Mouse (Mus musculus): Measurements from ENCODE around the gene Rnf214. TPM values are rescaled to one million over a fixed set of nuclear protein-coding genes. Genes with fewer than 3 reads are reported as not detected.

Gene Rnf214
- polyA plus RNA-seq, 1 experiment from 2014 or later: 16.0 TPM

- 87% methylated on average over 16 of the region's 16 CpGs for WGBS (ENCODE audit: insufficient replicate concordance)
- H3K36me3 ChIP-seq (ENCODE audit: control insufficient read depth, insufficient read depth): peaks cover 39% of the 10 kb centered on the region
- H3K9me3 ChIP-seq (replicated peaks; ENCODE audit: control insufficient read depth, low read length): peaks cover 2% of the 10 kb centered on the region; the same call in 1 of the 2 replicates
- no peak overlapping the region for H3K4me2 ChIP-seq (ENCODE audit: low read depth, low read length)
- H3K27me3 ChIP-seq (ENCODE audit: control insufficient read depth, insufficient read depth, low read depth, low read length): no peaks in the 10 kb centered on the region
- no peak for ATAC-seq (ENCODE audit: low read depth)
- peaks cover 33% of the 10 kb centered on the region for H3K4me1 ChIP-seq (ENCODE audit: control insufficient read depth, low read depth, low read length)
- no peak overlapping the region for H3K27ac ChIP-seq (ENCODE audit: low read length)
- no peak overlapping the region for H3K4me3 ChIP-seq (ENCODE audit: low read depth, low read length)
- H3K9ac ChIP-seq (ENCODE audit: low read depth, low read length): no peak overlapping the region
Observed at GRCm38 (mm10) chr9:45946182-45946871, 39.6 kb upstream of the Rnf214 start.

- no peaks in the 10 kb centered on the region for H3K27me3 ChIP-seq (ENCODE audit: control insufficient read depth, insufficient read depth, low read depth, low read length)
- H3K9me3 ChIP-seq (replicated peaks; ENCODE audit: control insufficient read depth, low read length): peaks cover 2% of the 10 kb centered on the region; the same call in 1 of the 2 replicates
- H3K9ac ChIP-seq (ENCODE audit: low read depth, low read length): no peak overlapping the region
- no peak overlapping the region for H3K4me3 ChIP-seq (ENCODE audit: low read depth, low read length)
- H3K4me2 ChIP-seq (ENCODE audit: low read depth, low read length): no peak overlapping the region
- H3K4me1 ChIP-seq (ENCODE audit: control insufficient read depth, low read depth, low read length): peaks cover 34% of the 10 kb centered on the region
- H3K27ac ChIP-seq (ENCODE audit: low read length): no peak overlapping the region
- 87% methylated on average over 13 of the region's 13 CpGs for WGBS (ENCODE audit: insufficient replicate concordance)
- peaks cover 35% of the 10 kb centered on the region for H3K36me3 ChIP-seq (ENCODE audit: control insufficient read depth, insufficient read depth)
- no peak for ATAC-seq (ENCODE audit: low read depth)
Observed at GRCm38 (mm10) chr9:45945721-45946120, 39.0 kb upstream of the Rnf214 start.

- Histone ChIP-seq H3K9me3 (replicated peaks; ENCODE audit: control insufficient read depth, low read length) (peaks cover 2% of the 10 kb centered on the region; the same call in 1 of the 2 replicates), H3K9ac (ENCODE audit: low read depth, low read length) (no peak overlapping the region), H3K27me3 (ENCODE audit: control insufficient read depth, insufficient read depth, low read depth, low read length) (no peaks in the 10 kb centered on the region), H3K36me3 (ENCODE audit: control insufficient read depth, insufficient read depth) (peaks cover 31% of the 10 kb centered on the region), H3K4me1 (ENCODE audit: control insufficient read depth, low read depth, low read length) (peaks cover 34% of the 10 kb centered on the region), H3K4me3 (ENCODE audit: low read depth, low read length) (no peak overlapping the region), H3K4me2 (ENCODE audit: low read depth, low read length) (no peak overlapping the region), H3K27ac (ENCODE audit: low read length) (no peak overlapping the region)
- WGBS (ENCODE audit: insufficient replicate concordance): 36% methylated on average over 13 of the region's 13 CpGs
- ATAC-seq (ENCODE audit: low read depth): no peak
Observed at GRCm38 (mm10) chr9:45944506-45945400, 38.0 kb upstream of the Rnf214 start.

- WGBS (ENCODE audit: insufficient replicate concordance): 86% methylated on average over 8 of the region's 8 CpGs
- no peak overlapping the region for H3K9ac ChIP-seq (ENCODE audit: low read depth, low read length)
- 0 out of 2 replicates have a peak overlapping the region, but pooled peaks have one; percentile 26 for H3K27ac ChIP-seq (ENCODE audit: low read length)
- peaks cover 34% of the 10 kb centered on the region for H3K4me1 ChIP-seq (ENCODE audit: control insufficient read depth, low read depth, low read length)
- H3K27me3 ChIP-seq (ENCODE audit: control insufficient read depth, insufficient read depth, low read depth, low read length): no peaks in the 10 kb centered on the region
- ATAC-seq (ENCODE audit: low read depth): peak; percentile 62
- peaks cover 2% of the 10 kb centered on the region; the same call in 1 of the 2 replicates for H3K9me3 ChIP-seq (replicated peaks; ENCODE audit: control insufficient read depth, low read length)
- H3K36me3 ChIP-seq (ENCODE audit: control insufficient read depth, insufficient read depth): peaks cover 26% of the 10 kb centered on the region
- H3K4me2 ChIP-seq (ENCODE audit: low read depth, low read length): no peak overlapping the region
- no peak overlapping the region for H3K4me3 ChIP-seq (ENCODE audit: low read depth, low read length)
Observed at GRCm38 (mm10) chr9:45943628-45944505, 37.2 kb upstream of the Rnf214 start.

- H3K4me2 ChIP-seq (ENCODE audit: low read depth, low read length): peak overlapping the region; percentile 28; the same call in 1 of the 2 replicates
- WGBS (ENCODE audit: insufficient replicate concordance): 38% methylated on average over 8 of the region's 8 CpGs
- H3K36me3 ChIP-seq (ENCODE audit: control insufficient read depth, insufficient read depth): peaks cover 26% of the 10 kb centered on the region
- H3K9me3 ChIP-seq (replicated peaks; ENCODE audit: control insufficient read depth, low read length): peaks cover 2% of the 10 kb centered on the region; the same call in 1 of the 2 replicates
- no peak overlapping the region for H3K9ac ChIP-seq (ENCODE audit: low read depth, low read length)
- H3K4me3 ChIP-seq (ENCODE audit: low read depth, low read length): no peak overlapping the region
- no peaks in the 10 kb centered on the region for H3K27me3 ChIP-seq (ENCODE audit: control insufficient read depth, insufficient read depth, low read depth, low read length)
- H3K27ac ChIP-seq (ENCODE audit: low read length): peak overlapping the region; percentile 26; the same call in 1 of the 2 replicates
- H3K4me1 ChIP-seq (ENCODE audit: control insufficient read depth, low read depth, low read length): peaks cover 34% of the 10 kb centered on the region
- ATAC-seq (ENCODE audit: low read depth): peak; percentile 77
Observed at GRCm38 (mm10) chr9:45942916-45943315, 36.2 kb upstream of the Rnf214 start.

- Histone ChIP-seq H3K36me3 (ENCODE audit: control insufficient read depth, insufficient read depth) (peaks cover 26% of the 10 kb centered on the region), H3K9me3 (replicated peaks; ENCODE audit: control insufficient read depth, low read length) (peaks cover 2% of the 10 kb centered on the region; the same call in 1 of the 2 replicates), H3K9ac (ENCODE audit: low read depth, low read length) (no peak overlapping the region), H3K27ac (ENCODE audit: low read length) (no peak overlapping the region), H3K4me2 (ENCODE audit: low read depth, low read length) (peak overlapping the region; percentile 28; the same call in 1 of the 2 replicates), H3K27me3 (ENCODE audit: control insufficient read depth, insufficient read depth, low read depth, low read length) (no peaks in the 10 kb centered on the region), H3K4me3 (ENCODE audit: low read depth, low read length) (no peak overlapping the region), H3K4me1 (ENCODE audit: control insufficient read depth, low read depth, low read length) (peaks cover 34% of the 10 kb centered on the region)
- peak; percentile 66 for ATAC-seq (ENCODE audit: low read depth)
- 70% methylated on average over 16 of the region's 16 CpGs for WGBS (ENCODE audit: insufficient replicate concordance)
Observed at GRCm38 (mm10) chr9:45942464-45942863, 35.8 kb upstream of the Rnf214 start.

- no peak overlapping the region for H3K9ac ChIP-seq (ENCODE audit: low read depth, low read length)
Observed at GRCm38 (mm10) chr9:45941329-45941888, 34.7 kb upstream of the Rnf214 start.

GRCm38 (mm10) chr9:45939794-45940193 is 33.1 kb upstream of the Rnf214 start:
- 89% methylated on average over 6 of the region's 6 CpGs for WGBS (ENCODE audit: insufficient replicate concordance)
- Histone ChIP-seq H3K4me3 (ENCODE audit: low read depth, low read length) (no peak overlapping the region), H3K4me1 (ENCODE audit: control insufficient read depth, low read depth, low read length) (peaks cover 31% of the 10 kb centered on the region), H3K27me3 (ENCODE audit: control insufficient read depth, insufficient read depth, low read depth, low read length) (peaks cover 6% of the 10 kb centered on the region), H3K9me3 (replicated peaks; ENCODE audit: control insufficient read depth, low read length) (peaks cover 2% of the 10 kb centered on the region; the same call in 1 of the 2 replicates), H3K4me2 (ENCODE audit: low read depth, low read length) (no peak overlapping the region), H3K36me3 (ENCODE audit: control insufficient read depth, insufficient read depth) (peaks cover 20% of the 10 kb centered on the region), H3K9ac (ENCODE audit: low read depth, low read length) (no peak overlapping the region), H3K27ac (ENCODE audit: low read length) (no peak overlapping the region)
- ATAC-seq (ENCODE audit: low read depth): no peak

More at GRCm38 (mm10) chr9:45941329-45941888, 34.7 kb upstream of the Rnf214 start:
- Histone ChIP-seq H3K4me1 (ENCODE audit: control insufficient read depth, low read depth, low read length) (peaks cover 34% of the 10 kb centered on the region), H3K36me3 (ENCODE audit: control insufficient read depth, insufficient read depth) (peaks cover 26% of the 10 kb centered on the region), H3K4me3 (ENCODE audit: low read depth, low read length) (no peak overlapping the region), H3K27me3 (ENCODE audit: control insufficient read depth, insufficient read depth, low read depth, low read length) (no peaks in the 10 kb centered on the region), H3K27ac (ENCODE audit: low read length) (no peak overlapping the region), H3K4me2 (ENCODE audit: low read depth, low read length) (no peak overlapping the region), H3K9me3 (replicated peaks; ENCODE audit: control insufficient read depth, low read length) (peaks cover 2% of the 10 kb centered on the region; the same call in 1 of the 2 replicates)
- peak; percentile 32; the same call in 1 of the 2 replicates for ATAC-seq (ENCODE audit: low read depth)
- 64% methylated on average over 18 of the region's 18 CpGs for WGBS (ENCODE audit: insufficient replicate concordance)
